Mouse (Mus musculus) bone marrow macrophage, adult 2 months (primary cell): Measurements from ENCODE around the gene Baz2a.

ENCODE experiments used
- CTCF ChIP-seq: IDR thresholded peaks from 2 replicates; pipeline ENCODE4 v1.5.1; 2012; ENCODE audit warnings: low read depth, mild to moderate bottlenecking, low read length, moderate library complexity
- POLR2A ChIP-seq: IDR thresholded peaks from 2 replicates; pipeline ENCODE4 v1.6.1; 2012; ENCODE audit warnings: mild to moderate bottlenecking, low read depth, low read length, borderline replicate concordance

- TF ChIP-seq CTCF (no peak), POLR2A (no peak)
Measured at GRCm38 (mm10) chr10:128092506-128093495, 1.4 kb downstream of the Baz2a start.
